Mouse (Mus musculus): ENCODE results near the gene Abca14. TPM values are rescaled to one million over a fixed set of nuclear protein-coding genes. Genes with fewer than 3 reads are reported as not detected.
A peak's percentile ranks its signal among the peaks of the same experiment; 100 is the strongest.

Gene Abca14
- not detected for total RNA-seq (2021)
- long read RNA-seq, experiment 1 = 0 reads
- long read RNA-seq, experiment 2 = 0 reads

DNA sequence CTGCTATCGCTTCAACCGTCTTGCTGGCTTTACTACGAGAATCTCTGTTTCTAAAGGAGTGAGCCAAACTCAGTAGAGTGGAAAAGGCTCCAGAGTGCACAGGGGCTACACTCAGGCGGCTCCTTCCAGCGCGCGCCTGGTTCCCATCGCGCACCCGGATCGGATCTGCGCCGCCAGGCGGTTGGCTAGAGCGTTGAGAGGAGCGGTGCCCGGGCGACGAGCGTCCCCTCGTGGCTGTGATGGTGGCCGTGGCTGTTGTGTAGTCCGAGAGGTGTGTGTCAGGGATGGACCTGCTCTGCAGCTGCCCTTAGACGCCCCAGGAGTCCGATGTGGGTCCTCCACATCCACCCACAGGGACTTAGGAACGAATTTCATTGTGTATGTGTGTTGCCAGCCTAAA is at the start of gene Abca14:
TSS of gene Abca14 (plus strand) at position 173 of the 400 bp plus-strand sequence.
- peak; percentile 65 for DNase-seq

DNA sequence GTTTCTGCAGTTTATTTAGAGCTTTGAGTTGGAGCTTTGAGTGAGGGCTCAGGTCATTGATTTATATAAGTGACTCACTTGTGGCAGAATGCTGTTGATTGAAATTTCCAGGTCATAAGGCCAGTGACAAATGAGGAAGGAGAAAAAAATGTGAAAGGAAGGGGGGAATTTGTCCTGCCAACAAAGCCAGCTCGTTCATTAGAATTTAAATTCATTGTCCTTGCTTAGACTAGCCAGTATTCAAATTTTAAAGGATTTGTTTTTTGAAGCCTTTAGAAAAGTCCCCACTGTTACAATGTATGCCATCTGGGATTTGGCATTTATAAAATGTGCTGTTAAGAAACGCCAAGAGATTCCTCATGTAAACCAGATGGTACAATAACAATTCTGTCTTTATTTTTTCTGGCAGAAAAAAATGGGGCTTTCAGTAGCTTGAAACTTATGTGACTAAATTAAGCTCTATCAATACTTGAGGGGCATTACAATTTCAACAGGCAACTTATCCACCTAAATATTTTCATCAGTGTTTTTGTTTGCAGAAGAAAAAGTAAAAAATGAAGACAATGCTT is 46.8 kb upstream of the Abca14 start:
- no peak for DNase-seq

DNA sequence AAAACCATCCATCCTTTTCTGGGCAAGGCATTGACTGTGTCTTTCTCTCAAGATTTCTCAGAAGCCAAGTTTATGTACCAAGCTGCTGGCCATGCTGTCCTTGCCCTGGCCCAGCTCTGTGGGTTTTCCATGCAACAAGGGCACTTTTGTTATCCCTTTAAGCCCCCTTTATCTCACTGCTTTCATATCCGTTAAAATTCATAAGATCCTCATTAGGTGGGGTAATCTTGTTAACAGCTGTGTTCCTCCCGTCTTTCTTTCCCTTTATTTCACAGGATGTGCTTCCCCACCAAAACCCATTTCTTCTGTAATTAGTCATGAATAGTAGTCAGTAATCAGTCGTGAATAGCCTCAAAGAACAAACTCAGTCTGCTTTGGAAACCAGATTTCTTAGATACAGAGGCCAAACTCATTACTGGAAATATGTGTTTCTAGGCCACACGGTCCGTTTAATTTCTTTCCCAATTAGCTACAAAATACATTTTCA is 46.1 kb upstream of the Abca14 start:
- no peak for DNase-seq

DNA sequence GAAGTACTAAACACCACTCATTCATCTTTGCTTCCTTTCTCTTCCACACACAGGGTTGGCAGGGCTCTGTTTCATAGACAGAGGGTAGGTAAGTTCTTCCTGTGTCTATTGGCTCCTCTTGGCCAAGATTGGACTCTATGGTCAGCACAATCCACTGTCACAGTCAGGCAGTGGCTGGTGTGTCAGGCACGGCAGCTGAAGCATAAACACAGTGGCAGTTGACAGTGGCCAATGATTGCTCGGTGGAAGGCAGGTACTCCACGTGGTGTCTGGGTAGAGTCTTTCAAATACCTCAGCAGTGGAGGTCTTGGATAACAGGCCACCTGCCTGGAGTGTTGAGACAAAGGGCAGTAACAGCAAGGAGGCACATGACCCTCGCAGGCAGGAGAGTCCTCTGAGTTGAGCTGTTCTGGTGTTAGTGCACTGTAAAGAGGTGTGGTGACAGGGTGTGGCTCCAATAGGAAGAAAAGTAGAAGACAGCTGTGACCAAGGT is 45.6 kb upstream of the Abca14 start:
- no peak for DNase-seq

DNA sequence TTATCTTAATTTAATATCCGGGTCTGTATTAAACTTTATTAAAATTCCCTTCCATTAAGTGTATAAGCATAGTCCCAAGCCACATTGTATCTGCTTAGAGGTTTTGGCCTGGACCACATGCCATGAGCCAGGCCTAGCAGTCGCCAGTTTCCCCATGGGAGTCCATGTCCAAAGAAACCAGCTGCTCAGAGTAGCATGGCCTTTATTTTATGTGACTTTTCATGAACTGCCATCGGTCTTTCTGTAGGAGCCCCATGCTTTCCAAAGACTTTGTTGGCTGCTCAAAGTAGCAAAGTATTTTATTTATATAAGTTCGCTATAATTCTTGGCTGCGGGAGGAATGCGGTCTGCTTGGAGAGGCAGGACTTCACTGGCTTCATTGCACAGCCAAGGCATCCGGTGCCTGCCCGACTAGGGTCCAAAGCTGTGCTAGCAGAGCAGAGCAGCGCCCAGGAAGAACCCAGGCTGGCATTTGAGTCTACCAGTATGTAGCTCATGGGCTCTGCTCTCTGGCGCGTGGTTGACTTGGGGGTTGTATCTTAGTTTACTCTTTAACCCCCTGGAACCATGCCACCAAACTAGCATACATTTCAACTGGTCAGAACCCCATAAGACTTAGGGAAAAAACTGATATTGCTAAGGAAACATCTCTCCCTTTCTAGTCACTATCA is 40.0 kb upstream of the Abca14 start:
- no peak for DNase-seq

DNA sequence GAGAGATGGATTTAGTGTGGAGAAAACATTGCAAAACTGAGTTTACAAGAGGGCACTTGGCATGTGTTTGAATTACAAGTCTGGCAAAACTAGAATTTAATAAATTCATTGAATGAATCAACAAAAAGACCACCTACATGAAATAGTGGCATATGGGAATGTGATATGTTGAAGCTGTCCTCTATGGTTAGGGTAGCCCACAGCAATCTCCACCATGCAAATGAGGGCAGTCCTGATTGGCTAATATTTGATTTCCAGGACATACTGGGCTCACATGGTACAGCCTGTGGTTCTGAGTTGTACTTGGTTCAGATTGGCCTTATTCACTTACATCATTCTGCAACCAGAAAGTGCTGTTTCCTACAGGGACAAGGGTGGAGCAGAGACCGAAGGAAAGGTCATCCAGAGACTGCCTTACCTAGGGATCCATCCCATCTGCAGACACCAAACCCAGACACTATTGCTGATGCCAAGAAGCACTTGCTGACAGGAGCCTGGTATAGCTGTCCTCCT is 31.5 kb upstream of the Abca14 start:
- DNase-seq = no peak

DNA sequence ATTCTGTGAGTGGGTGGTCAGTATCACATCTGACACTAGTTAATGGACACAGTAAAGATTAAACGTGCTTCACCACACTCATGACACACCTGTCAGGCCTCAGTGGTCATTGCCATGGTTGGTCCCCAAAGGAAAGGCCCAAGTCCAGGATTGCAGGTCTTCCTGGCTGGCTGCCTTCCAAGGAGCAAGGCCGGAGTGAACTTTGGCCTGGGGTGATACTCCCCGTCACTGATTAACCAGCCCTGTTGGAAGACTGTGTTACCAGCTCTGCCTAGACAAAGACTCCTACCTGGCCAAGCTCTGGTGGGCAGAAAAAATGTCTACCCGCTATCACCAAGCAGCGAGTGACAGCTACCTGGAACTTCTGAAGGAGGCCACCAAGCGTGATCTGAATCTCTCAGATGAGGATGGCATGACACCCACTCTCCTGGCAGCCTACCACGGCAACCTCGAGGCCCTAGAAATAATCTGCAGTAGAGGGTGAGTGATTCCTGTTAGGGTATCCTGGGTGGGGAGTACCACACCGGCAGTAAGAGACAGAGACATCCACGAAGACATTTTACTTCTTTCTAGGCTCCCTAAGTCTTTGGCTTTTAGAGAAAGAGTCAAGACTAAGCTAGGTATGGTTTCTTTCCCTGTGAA is 30.0 kb upstream of the Abca14 start, which contains the start of gene Anks4b:
TSS of gene Anks4b (plus strand) at position 256 of the 642 bp plus-strand sequence.
- DNase-seq = no peak

DNA sequence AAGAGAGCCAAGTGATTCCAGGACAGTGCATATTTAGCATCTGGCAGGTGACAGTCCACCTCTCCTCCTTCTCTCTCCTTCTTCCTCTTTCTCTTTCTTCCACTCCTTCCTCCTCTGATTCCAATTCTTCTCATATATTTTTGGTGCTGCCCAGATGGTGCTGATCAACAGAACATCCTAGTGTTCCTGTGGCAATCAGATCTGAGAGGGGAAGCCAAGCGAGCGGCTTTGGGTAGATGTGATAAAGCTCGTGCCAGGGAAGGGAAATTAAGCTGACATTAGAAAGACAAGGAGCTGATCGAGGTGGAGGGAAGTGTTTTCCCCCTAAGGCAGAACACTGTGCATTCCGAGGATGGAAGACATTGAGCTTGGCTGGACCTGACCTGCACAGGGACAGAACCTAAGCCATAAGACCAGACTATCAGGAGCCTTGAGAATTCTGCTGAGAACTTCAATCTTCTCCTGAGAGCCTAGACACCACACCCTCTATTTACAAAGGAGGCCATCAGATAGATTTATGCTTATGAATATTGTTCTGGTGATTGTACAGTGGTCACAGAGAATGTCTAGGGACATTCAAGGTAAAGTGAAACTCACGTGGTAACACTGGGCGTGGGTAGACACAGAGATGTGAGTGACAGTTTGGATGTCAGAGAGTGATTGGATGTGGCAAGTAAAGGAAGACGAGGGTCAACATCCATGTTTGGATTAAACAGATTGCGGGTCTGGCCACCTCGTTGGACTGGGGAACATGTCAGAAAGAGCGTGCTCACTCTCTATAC is 28.8 kb upstream of the Abca14 start:
- no peak for DNase-seq

DNA sequence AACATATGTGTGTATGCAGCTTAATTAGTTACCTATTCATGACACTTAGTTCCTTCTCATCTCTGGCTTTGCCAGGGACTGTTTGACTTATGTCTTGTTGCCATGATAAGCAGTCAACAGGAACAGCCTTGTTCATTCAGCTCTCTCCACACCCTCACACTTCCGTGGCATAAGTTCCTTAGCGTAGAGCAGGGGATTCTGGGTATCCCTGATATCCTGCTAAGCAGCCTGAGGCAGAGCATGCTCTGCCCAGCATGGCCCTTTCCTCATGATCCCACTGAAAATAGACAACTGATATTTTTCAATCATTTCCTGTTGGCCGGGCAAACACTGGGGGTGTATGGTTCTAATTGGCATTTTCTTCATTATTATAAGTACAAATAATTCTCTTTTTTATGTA is 26.1 kb upstream of the Abca14 start:
- DNase-seq = no peak

DNA sequence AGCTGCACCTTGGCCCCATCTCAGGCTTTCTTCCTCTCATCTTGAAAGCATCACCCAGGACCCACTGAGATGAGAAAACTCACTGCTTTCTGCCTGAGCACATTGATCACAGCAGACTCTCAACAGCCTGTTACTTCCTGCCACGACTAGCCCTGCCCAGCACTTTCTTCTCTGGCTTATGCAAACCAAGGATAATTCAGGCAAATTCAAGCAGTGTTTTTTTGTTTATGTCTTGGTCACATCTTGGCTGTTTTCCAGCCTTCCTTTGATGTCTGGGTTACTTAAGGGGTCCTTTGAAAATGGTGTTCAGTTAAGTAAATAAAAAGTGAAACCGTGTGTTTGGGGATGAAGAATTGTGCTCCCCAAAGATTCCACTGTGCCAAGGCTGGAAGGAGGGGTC is 24.8 kb upstream of the Abca14 start:
- DNase-seq = no peak

DNA sequence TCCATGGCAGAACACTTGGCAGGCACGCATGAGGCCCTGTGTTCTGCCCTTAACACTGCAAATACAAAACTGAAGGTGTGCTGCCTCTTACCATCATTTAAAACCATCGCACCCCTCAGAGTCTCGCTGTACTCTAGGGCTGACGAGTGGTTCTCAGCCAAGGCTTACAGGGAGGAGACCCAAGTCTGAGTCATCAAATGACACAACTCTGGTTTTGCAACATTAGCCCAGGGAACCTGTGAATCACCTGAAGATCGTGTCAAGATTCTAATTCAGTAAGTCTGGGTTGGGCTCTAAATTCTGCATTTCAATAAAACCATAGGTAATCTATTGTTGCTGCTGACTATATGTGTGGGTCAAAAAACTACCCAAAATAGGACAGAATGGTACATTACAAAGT is 23.2 kb upstream of the Abca14 start:
- DNase-seq = no peak

DNA sequence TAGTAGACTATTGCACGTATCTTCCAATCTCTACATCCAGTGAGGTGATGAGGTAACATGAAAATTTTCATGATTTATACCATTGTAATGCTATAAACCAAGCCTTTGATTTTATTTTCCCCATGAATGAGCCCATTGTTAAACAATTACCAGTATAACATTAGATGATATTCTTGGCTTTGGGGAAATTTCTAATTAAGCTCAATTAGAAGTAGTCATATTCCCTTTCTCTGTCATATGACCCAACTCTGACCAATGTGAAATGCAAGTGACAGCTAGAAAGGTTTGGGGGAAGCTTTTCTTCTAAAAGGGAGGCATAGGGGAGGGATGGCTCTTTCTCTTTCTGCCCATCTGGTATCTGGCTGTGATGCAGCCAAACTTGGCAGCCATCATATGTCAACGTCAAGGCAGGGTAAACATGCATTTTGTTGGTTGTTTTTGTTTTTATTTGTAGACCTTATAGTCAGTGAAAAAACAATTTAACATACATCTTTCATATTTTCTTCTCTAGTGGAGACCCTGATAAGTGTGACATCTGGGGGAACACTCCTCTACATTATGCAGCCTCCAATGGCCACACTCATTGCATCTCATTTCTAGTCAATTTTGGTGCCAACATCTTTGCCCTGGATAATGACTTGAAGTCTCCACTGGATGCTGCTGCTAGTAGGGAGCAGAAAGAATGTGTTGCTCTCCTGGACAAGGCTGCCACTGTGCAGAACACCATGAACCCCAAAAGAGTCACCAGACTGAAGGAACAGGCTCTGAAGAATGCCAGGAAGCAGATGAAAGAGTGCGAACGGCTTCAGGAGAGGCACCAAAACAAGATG is 22.1 kb upstream of the Abca14 start:
- DNase-seq = no peak

DNA sequence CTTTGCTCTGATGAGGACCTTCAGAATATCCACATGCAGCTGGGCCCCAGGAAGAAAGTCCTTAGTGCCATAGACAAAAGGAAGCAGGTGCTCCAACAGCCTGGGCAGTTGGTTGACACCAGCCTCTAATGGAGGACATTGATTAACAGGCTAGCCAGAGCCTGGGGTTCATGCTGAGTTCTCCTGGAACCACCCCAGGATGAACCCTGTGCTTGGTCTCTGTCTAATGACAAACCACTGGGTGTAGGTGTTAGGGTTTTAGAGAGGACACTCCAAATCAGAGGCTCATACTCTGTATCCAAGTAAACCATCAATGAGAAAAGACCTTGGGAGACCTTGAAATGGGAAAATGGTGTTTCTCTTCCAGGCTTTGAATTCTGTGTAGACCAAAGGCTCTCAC is 20.9 kb upstream of the Abca14 start:
- DNase-seq = no peak

DNA sequence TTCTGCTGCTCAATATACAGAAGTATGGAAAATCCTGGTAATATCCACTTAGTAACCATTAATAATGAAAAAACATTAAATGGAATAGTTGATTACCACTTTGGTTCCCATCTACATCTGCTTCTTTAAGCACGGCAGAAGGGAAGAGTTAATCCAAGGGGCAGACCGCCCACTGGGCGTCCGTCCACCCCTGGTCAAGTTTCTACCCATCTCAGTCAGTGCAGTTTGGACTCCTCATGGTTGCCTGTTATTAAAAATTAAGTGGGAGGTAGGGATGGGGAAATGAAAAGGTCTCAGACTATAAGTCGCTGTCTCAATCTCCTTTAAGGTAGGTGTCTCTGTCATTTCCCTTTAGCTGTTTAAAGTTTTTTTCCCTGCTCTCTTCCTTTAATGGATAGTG is 14.8 kb upstream of the Abca14 start:
- no peak for DNase-seq

DNA sequence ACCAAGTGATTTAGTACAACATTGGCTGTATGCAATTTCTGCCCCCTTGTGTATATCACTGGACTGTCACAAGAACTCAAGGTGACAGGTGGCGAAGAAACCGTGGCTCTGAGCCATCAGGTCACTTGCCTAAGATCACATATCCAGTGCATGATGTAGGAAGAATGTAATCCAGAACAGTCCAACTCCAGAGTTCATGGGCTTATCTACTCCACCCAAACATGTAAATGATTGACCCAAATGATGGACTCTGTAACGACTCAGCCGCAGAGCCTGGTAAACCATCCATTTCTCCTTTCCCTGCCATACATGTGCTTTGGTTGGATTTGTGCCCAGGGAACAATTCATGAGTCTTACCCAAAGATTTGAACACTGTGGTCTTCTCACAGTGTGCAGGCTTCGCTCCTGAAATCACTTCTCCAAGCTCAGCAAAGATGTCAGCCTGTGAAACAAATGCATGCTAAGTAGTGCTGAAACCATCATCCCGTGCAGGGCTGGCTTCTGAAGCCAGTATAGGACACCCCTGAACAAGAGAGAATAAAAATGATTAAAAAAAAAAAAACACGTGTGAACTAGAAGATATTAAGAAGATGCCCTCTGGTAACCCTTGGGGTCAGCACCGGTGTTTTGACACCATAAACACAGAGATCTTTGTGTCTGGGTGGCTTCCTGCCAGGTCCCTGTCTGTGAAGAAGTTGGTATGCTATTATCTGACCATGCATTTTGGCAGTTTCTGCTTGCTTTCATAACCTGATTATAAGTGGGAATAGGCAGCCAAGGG is 14.2 kb upstream of the Abca14 start:
- no peak for DNase-seq

DNA sequence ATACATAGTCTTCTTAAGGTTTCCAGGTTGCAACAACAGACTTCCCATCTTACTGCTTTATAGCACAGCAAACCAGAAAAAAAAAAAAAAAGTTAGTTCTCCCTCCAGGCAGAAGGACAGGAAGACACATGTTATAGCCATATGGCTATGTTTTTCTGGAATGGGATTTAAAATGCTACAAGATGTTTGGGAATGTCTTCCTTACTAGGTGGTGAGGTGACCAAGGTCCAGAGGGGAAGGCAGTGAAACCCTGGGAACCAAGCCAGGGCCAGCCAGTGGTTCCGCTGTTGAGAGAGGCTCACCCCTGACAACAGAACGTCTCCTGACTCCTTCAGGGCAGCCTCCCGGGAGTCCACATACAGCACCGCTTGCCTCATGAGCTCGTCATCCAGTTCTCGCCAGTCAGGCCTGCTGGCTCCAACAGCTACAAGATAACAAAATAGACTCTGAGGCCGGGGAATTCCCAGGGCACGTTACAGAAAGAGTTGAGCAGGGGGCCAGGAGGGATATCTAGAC is 13.6 kb upstream of the Abca14 start:
- no peak for DNase-seq

DNA sequence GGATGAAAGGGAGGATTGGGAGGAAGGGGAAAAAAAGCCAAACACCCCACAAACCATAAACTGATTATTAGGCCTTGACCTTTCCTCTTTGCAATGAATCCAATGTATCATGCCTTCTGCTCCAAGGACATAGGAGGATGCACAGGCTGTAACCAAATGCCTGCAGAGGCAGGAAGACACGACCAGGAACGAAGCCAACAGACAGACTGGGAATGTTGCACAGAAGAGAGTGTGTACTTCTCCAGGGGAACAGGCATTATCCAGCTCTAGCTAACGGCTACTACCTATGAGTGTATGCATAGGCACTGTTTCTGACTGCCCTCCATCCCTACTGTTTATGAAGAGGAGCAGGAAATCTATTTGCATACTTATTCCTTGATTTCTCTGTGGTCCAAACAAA is 11.6 kb upstream of the Abca14 start:
- no peak for DNase-seq

DNA sequence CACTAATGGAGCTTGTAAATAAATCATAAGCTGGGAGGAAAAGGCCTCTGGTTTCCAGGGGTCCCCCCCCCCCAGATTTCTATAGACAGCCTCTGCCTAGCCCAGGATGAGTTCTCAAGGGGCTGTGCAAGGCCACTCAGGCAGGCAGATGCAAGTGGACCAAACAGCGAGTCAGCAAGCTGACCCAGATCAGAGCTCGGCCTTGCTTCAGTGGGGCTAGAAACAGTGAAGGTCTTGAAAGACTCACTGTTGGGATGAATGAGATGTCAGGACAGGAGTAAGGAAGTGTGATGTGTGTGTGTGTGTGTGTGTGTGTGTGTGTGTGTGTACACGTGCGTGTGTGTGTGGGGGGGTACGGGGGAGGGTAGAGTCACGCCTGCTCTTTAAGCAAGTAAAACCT is 10.9 kb upstream of the Abca14 start:
- no peak for DNase-seq

DNA sequence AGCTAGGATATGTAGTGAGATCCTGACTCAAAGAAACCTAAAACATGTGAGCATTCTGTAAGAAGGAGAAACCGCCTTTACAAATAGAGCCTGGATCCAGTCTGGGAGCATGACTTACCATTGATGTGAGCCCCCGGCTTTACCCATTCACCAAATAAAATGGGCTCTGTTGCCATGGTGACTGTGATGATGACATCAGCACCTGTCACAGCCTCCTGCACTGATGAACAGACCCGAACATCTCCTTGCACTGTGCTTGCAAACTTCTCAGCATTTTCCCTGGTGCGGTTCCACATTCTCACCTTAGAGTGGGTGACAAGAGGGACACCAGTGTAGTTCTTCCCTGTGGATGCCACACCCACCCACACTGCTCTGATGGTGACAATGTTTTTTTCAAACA is 8.6 kb upstream of the Abca14 start:
- DNase-seq = no peak

DNA sequence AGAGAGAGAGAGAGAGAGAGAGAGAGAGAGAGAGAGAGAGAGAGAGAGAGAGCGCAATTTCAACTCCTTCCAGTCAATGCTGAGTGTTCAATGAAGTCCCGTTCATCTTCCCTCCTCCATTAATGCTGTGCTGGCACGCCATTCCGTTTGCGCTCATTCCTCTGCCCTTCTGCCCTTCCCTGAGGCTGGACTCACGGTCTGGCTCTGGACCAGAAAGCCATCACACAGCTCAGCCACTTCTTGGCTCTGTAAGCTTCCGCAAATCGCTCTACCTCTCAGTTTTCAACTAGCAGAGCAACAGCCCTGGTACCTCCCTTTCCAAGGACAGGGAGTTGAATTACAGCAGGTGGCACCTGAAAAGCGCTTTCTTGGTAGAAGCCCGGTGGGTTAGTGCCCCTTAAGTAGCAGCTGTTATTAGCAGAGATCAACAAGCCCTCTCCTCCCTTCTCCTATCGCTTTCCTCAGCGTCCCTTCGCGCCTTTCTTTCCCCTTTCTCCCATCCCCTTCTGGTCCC is 2.5 kb upstream of the Abca14 start:
- DNase-seq = no peak

Data from gastrocnemius, postnatal 25 days (tissue).